Mouse (Mus musculus): ENCODE data around the gene N4bp1.

- TF ChIP-seq CTCF (IDR thresholded peaks at IDR 0.05; ENCODE audit: low read depth) (no peak), EP300 (IDR thresholded peaks at IDR 0.05; ENCODE audit: low read depth) (no peak)
These were observed 47.8 kb downstream of the N4bp1 start for GRCm38 (mm10) chr8:86837234-86837633.

All from heart, postnatal 0 days (tissue).